Mouse (Mus musculus) heart, adult 8-10 months (tissue): ENCODE measurements around the gene Agxt. TPM values are rescaled to one million over a fixed set of nuclear protein-coding genes. Genes with fewer than 3 reads are reported as not detected.

ENCODE experiments used
- DNase-seq: peaks from one replicate; pipeline ENCODE4 v3.0.0; 2022; ENCODE audit warnings: low spot score
- total RNA-seq, 4 experiments: library from RNA; stranded (reverse); gene quantifications; 2 replicates each; pipeline ENCODE4 v1.2.4; 2022

Agxt gene
- total RNA-seq = not detected

- no peak for DNase-seq
Measured at GRCm38 (mm10) chr1:93135036-93135526, at the start of gene Agxt. TSS of gene Agxt (plus strand) at chr1:93135240.

DNA sequence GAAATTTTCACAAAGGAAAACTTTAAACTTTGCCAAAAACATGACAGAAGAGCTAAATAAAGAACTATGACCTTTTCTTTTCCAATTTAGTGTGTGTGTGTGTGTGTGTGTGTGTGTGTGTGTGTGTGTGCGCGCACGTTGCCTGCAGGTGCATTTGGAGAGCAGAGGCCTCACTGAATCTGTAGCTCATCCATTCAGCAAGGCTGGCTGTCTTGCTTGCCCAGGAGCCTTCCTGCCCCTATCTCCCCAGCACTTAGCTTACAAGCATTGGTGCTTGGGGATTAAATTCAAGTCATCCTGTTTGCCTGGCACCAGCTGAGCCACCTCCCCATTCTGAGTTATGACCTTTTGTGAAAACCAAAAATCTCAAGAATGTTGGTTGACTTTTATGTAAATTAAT, 42.5 kb upstream of the Agxt start:
- DNase-seq = no peak

DNA sequence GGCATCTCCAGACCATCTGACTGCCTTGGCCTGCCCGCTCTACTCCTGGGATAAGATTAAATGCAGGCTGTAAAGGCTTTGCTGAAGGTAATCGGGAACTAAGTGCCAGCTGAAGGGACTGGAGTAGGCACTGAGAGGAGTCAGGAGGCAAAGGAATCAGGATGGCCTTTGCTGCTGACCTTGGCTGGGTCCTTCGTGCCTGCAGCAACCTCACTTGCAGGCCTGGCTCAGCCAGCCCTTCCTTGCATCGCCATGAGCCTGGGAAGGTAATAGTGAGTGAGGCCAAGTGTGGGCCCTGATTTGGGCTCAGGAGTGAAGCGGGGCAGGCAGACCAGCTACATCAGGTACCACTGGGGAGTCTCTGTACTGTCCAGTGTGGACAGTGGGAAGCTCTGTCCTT, 36.1 kb upstream of the Agxt start:
- DNase-seq = no peak

DNA sequence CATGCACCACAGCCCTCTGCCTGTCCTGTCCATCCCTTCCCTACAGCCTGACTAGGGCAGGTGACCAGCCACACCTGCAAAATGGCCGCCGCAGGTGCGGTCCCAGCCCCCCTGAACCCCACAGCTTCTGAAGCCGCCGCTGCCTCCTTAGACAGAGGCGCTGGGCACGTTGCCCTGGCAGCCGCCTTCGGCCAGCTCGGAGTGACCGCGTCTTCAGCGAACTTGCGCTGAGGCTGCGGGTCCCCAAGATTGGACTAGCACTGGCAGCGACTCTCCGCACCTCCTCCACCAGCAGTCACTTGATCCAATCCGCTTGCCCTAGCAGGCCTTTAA, 34.8 kb upstream of the Agxt start:
- DNase-seq = no peak

- no peak for DNase-seq
Measured at GRCm38 (mm10) chr1:93100576-93101491, 34.2 kb upstream of the Agxt start.

- no peak for DNase-seq
Measured at GRCm38 (mm10) chr1:93101571-93102061, 33.4 kb upstream of the Agxt start, which contains the start of gene Kif1a. TSS of gene Kif1a (minus strand) at chr1:93101951.

- DNase-seq = no peak
Measured at GRCm38 (mm10) chr1:93102700-93103099, 32.3 kb upstream of the Agxt start.

DNA sequence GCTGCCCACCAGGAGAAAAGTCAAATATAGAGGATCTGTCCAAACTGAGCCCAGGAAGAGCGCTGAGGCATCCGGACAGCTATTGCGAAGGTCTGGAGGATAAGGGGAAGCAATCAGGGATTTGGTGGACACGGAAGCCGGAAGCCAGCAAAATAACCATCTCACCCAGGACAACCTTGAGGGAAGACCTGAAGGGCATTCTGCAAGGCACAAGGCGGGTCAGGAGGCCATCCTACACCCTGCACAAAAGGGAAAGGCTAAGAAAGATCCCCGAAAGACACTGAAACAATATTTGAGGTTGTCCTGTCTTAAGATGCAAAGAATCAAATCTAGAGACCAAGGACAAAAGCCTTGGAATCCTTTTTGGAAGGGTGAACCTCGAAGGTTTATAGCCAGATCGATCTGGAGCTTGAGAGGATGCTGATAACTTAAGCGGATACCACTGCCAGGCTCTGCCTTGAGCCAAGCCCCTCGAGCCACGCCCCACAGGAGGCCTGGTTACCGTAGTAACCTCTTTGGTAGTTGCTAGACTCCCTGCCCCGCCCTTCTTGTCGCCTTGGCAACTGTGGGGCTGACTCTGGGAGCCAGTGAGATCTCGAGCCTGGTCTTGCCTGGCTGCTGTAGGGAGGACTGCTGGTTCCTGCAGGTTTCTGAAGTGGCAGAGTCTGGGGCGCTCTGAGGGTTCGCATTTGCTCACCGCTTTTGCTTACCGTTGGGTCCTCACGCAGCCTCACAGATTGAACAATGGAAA, 20.2 kb upstream of the Agxt start:
- DNase-seq = peak; percentile 19

GRCm38 (mm10) chr1:93115471-93115870, 19.6 kb upstream of the Agxt start:
- DNase-seq = no peak

DNA sequence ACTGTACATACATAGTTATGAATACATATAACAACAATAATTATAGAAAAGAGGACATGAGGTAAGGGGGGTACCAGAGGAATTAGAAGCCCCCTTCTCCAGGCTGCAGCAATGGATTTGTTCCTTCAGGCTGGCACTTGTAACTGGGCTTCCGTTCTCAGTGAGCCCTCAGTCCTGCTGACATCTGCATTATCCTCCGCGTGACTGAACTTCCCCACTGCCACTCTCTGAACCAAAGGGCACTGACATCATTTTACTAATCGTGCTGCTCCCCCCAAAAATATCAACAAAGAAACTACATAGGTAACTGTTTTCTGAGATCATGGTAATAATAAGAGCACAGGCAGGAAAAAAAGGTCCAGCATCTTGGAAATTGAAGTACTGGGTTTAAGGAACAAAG, 16.2 kb upstream of the Agxt start:
- no peak for DNase-seq

GRCm38 (mm10) chr1:93123179-93123854, 11.7 kb upstream of the Agxt start:
- no peak for DNase-seq

GRCm38 (mm10) chr1:93124066-93124465, 11.0 kb upstream of the Agxt start:
- DNase-seq = no peak

DNA sequence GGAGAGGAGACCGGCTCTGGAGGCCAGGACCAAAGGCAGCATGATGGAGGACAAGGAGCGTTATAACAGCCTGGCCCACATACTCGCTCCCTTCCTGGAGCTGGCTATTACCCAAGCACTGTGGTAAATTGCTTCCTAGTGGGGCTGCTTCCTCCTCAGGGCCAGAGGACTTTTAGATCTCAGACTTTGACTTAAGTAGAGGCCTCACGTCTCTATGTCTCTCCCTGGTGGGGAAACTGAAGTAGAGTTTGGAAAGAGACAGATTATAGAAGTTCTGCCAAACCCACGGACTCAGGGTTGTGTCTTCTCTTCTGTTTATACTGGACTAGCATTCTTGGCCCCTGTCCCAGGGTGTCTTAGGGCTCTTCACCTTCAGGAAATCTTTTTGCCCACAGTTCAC, 9.8 kb upstream of the Agxt start:
- no peak for DNase-seq

DNA sequence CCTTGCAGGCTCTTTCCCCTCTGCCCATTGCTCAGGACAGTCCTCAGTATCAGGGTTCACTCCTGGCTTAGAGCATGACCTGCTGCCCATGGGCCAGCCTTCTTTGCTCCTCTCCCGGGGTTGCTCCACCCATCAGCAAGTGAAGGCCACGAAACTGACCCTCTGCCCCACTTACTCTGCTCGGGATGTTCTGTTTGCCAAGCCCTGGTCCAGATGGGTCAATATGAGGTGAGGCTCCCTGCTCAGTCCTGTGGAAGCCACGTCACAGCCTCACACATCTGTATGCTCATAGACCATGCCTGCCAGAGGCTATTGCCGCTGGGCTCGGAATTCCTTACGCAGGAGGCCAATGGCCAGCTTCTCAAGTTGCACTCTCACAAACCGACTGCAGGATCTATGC, 6.8 kb upstream of the Agxt start:
- no peak for DNase-seq

DNA sequence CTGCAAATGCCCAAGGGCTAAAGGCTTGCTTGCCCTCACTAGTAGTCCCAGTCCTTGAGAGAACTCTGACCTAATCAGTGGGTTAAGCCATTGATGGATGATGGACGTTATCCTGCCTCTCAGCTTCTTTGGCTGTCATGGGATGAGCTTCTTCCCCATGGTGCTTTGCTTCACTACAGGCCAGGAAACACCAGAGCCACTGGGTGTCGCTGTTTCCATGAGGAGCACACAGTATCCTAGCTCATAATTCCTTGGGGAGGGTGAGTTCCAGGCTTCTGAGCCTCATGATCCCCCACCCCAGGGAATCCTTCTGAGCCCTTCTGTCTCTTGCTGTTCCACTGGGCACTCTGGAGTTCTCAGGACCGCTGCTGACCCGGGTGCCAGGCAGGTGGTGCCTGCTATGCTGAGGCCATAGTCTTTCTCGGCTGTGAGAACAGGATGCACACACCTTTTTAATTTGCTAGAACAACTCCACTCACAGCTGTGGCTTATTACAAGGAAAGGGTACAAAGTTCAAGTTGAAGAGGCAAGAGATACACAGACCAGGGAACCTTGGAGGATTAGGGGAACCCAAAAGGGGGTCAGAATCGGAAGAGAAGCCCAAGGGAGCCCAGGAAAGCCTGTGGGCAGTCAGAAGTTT, 6.2 kb upstream of the Agxt start:
- no peak for DNase-seq

GRCm38 (mm10) chr1:93130242-93130983, 4.6 kb upstream of the Agxt start:
- DNase-seq = no peak

GRCm38 (mm10) chr1:93132676-93133075, 2.4 kb upstream of the Agxt start:
- DNase-seq = no peak

GRCm38 (mm10) chr1:93138534-93138933, 3.5 kb downstream of the Agxt start:
- DNase-seq = no peak

GRCm38 (mm10) chr1:93139713-93140112, 4.7 kb downstream of the Agxt start:
- no peak for DNase-seq

DNA sequence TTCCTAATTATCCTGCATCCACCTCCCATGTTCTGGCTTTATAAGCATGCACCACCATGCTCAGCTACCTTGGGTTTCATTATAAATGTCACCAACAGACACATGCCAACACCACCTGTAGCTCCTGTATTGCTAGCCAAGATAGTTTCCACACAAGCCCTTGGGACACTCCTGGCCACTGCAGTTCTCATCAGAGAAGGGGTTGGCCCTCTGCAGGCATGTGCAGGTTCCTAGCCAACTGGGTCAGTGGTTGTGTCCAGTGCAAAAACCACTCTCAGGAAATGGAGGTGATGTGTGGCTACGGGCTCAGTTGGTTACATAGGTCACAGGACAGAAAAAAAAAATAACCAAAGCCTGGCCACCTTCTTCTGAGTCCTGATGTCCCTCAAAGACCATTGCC, 7.8 kb downstream of the Agxt start:
- no peak for DNase-seq

DNA sequence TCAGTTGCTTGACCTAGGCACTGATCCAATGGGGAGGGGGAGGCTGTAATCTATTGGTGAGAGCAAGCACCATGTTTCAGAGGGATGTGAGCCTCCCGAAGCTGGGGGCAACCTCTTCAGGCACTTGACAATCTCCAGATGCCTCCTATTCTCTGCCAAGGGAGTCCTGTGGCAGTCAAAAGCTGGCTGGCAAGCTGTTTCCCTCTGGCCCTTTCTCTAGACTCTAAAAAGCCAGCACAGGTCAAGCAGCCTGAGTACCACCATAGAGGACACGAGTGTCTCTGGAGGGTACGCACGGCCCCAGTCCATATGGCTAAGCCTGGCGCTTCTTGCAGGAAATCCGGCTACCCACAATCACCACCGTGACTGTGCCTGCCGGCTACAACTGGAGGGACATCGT, 9.1 kb downstream of the Agxt start:
- DNase-seq = peak; percentile 36
